Comparison of ENCODE assay signal across 7 mouse cellular contexts in the genomic region with DNA sequence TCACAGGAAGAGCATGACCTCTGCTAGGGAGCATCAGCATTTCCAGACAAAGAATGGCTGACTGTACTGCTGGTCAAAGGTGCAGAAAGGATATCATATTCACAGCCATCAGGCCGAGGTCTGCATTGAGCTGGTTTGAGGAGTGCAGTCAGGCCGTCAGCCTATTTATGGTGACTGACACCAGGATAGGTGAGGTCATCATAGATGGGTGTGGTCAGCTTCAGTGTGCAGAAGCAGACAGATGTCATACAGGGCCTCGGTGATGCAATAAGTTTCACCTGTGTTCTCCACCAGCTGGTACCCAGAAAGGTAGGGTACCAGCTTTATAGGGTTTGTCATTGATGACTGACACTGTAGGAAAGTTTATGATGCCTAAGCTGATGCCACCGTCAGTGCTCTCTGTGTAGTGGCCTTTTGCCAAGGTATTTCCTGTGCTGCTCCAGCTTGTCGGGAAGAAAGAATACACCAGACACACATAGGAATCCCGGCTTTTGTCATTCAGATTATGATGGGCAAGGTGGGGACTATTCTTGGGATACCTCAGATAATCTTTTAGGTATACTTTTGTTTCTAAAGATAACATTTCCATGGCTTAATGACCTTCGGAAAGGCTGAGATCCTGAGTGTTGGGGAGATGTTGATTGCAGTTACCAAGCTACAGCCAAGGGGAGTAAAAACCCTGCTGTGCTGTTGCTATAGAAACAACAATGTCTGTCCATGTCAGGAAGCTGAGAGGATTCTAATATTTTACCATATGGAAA. TPM values are rescaled to one million over a fixed set of nuclear protein-coding genes. Genes with fewer than 3 reads are reported as not detected.
DNase-seq lines count a peak whose midpoint lies in the region; ATAC-seq and TF ChIP-seq lines count a peak whose summit lies in the region.

No protein-coding gene starts in this region.

- peak overlapping the region; percentile 52 for H3K27ac ChIP-seq in heart, postnatal 0 days (ENCODE audit: low read depth)
- H3K27ac ChIP-seq in heart, embryonic 11.5 days (ENCODE audit: low read depth, low read length): no peak overlapping the region
- H3K27ac ChIP-seq in forebrain, embryonic 16.5 days (ENCODE audit: low read length): peak overlapping the region; percentile 1
- peak overlapping the region; percentile 94 for H3K27ac ChIP-seq in midbrain, embryonic 16.5 days (ENCODE audit: low read length)

- H3K27me3 ChIP-seq in heart, postnatal 0 days (ENCODE audit: control insufficient read depth, insufficient read depth, low read length): no peaks in the 10 kb centered on the region
- no peaks in the 10 kb centered on the region for H3K27me3 ChIP-seq in heart, embryonic 11.5 days (ENCODE audit: control insufficient read depth, insufficient read depth, low read length)
- H3K27me3 ChIP-seq in forebrain, embryonic 16.5 days (replicated peaks; ENCODE audit: control insufficient read depth, insufficient read depth, low read length): no peaks in the 10 kb centered on the region
- H3K27me3 ChIP-seq in midbrain, embryonic 16.5 days (ENCODE audit: control insufficient read depth, insufficient read depth, low read depth, low read length): no peaks in the 10 kb centered on the region

- no peak for TF ChIP-seq CTCF in heart, postnatal 0 days (IDR thresholded peaks at IDR 0.05; ENCODE audit: low read depth)

- peak; percentile 65 for ATAC-seq in heart, postnatal 0 days (ENCODE audit: insufficient read depth, low read depth)
- ATAC-seq in heart, embryonic 11.5 days (replicated peaks; ENCODE audit: insufficient number of reproducible peaks, low FRiP score, low TSS enrichment): no peak
- peak; percentile 50; the same call in 1 of the 2 replicates for ATAC-seq in forebrain, embryonic 16.5 days
- peak; percentile 44 for ATAC-seq in midbrain, embryonic 16.5 days

- DNase-seq in heart, postnatal 0 days (ENCODE audit: low spot score): peak; percentile 43
- peak; percentile 92 for DNase-seq in R1 (ENCODE audit: low read depth, low spot score)
- no peak for DNase-seq in left cerebral cortex, adult 8-10 months (ENCODE audit: low spot score in 2 of 2)
- no peak for DNase-seq in kidney, adult 8-10 months

- H3K9ac ChIP-seq in heart, postnatal 0 days (replicated peaks; ENCODE audit: low read depth, low read length): no peak overlapping the region
- H3K9ac ChIP-seq in heart, embryonic 11.5 days (ENCODE audit: low read depth, low read length): no peak overlapping the region
- H3K9ac ChIP-seq in forebrain, embryonic 16.5 days (replicated peaks; ENCODE audit: low read depth, low read length): no peak overlapping the region
- H3K9ac ChIP-seq in midbrain, embryonic 16.5 days (ENCODE audit: low read depth, low read length): no peak overlapping the region

- no peaks in the 10 kb centered on the region for H3K9me3 ChIP-seq in heart, postnatal 0 days (replicated peaks; ENCODE audit: control insufficient read depth, low read length)
- H3K9me3 ChIP-seq in heart, embryonic 11.5 days (replicated peaks; ENCODE audit: control insufficient read depth, low read length): no peaks in the 10 kb centered on the region
- no peaks in the 10 kb centered on the region for H3K9me3 ChIP-seq in forebrain, embryonic 16.5 days (ENCODE audit: control insufficient read depth, low read length)
- no peaks in the 10 kb centered on the region for H3K9me3 ChIP-seq in midbrain, embryonic 16.5 days (replicated peaks; ENCODE audit: control insufficient read depth, low read length, poor library complexity, severe bottlenecking)

- no peak for TF ChIP-seq EP300 in heart, postnatal 0 days (IDR thresholded peaks at IDR 0.05; ENCODE audit: low read depth)

- 17% methylated on average over 7 of the region's 7 CpGs for WGBS in heart, postnatal 0 days
- WGBS in heart, embryonic 11.5 days (ENCODE audit: insufficient replicate concordance): 39% methylated on average over 7 of the region's 7 CpGs
- 47% methylated on average over 7 of the region's 7 CpGs for WGBS in forebrain, embryonic 16.5 days
- 38% methylated on average over 7 of the region's 7 CpGs for WGBS in midbrain, embryonic 16.5 days

- peaks cover 14% of the 10 kb centered on the region for H3K4me1 ChIP-seq in heart, postnatal 0 days (ENCODE audit: control insufficient read depth, insufficient read depth)
- H3K4me1 ChIP-seq in heart, embryonic 11.5 days (ENCODE audit: control insufficient read depth, insufficient read depth, low read length): peaks cover 13% of the 10 kb centered on the region; the same call in 1 of the 2 replicates
- H3K4me1 ChIP-seq in forebrain, embryonic 16.5 days (replicated peaks; ENCODE audit: control insufficient read depth, insufficient read depth, low read length): peaks cover 22% of the 10 kb centered on the region
- H3K4me1 ChIP-seq in midbrain, embryonic 16.5 days (ENCODE audit: control insufficient read depth, insufficient read depth, low read length): peaks cover 30% of the 10 kb centered on the region

- no peak overlapping the region for H3K4me2 ChIP-seq in heart, postnatal 0 days (ENCODE audit: low read depth, low read length)
- no peak overlapping the region for H3K4me2 ChIP-seq in heart, embryonic 11.5 days
- no peak overlapping the region for H3K4me2 ChIP-seq in forebrain, embryonic 16.5 days (ENCODE audit: low read length)
- peak overlapping the region; percentile 49 for H3K4me2 ChIP-seq in midbrain, embryonic 16.5 days (ENCODE audit: low read length)

- H3K36me3 ChIP-seq in heart, postnatal 0 days (replicated peaks; ENCODE audit: control insufficient read depth, insufficient read depth, low read length): no peaks in the 10 kb centered on the region
- H3K36me3 ChIP-seq in heart, embryonic 11.5 days (ENCODE audit: control insufficient read depth, insufficient read depth, low read length): no peaks in the 10 kb centered on the region
- no peaks in the 10 kb centered on the region for H3K36me3 ChIP-seq in forebrain, embryonic 16.5 days (ENCODE audit: control insufficient read depth, insufficient read depth)
- H3K36me3 ChIP-seq in midbrain, embryonic 16.5 days (ENCODE audit: control insufficient read depth, insufficient read depth, low read length): no peaks in the 10 kb centered on the region

- H3K4me3 ChIP-seq in heart, postnatal 0 days (ENCODE audit: low read depth, low read length): no peak overlapping the region
- no peak overlapping the region for H3K4me3 ChIP-seq in heart, embryonic 11.5 days (ENCODE audit: low read depth, low read length)
- H3K4me3 ChIP-seq in forebrain, embryonic 16.5 days (replicated peaks; ENCODE audit: low read length): no peak overlapping the region
- no peak overlapping the region for H3K4me3 ChIP-seq in midbrain, embryonic 16.5 days (ENCODE audit: low read depth, low read length)

RNA-seq across cellular contexts. Expression of a gene that starts 9.4 kb away (rescaled TPM):
- total RNA-seq in heart, postnatal 0 days (2014; rRNA removed; ENCODE audit: low replicate concordance): 291 and 343 TPM in 2 replicates
- polyA plus RNA-seq in heart, postnatal 0 days (2015; fragmentation: Nextera tagmentation; extraction: Ambion mirVana): 90.8 and 105 TPM in 2 replicates
- polyA plus RNA-seq in heart, embryonic 11.5 days (2014; fragmentation: Nextera tagmentation; extraction: Ambion mirVana): 96.2 and 112 TPM in 2 replicates
- 1,717 and 2,137 TPM in 2 replicates for polyA plus RNA-seq in forebrain, embryonic 16.5 days (2015; fragmentation: Nextera tagmentation; extraction: Ambion mirVana)
- 3,297 and 3,828 TPM in 2 replicates for polyA plus RNA-seq in midbrain, embryonic 16.5 days (2015; fragmentation: Nextera tagmentation; extraction: Ambion mirVana)
- total RNA-seq in left cerebral cortex, adult 8-10 months (2022): 100 to 1,000 TPM; 633 to 733 (median 691) TPM

RNA-seq across cellular contexts. Expression of a gene that starts 43.0 kb away (rescaled TPM):
- 157 and 227 TPM in 2 replicates for total RNA-seq in heart, postnatal 0 days (2014; rRNA removed; ENCODE audit: low replicate concordance)
- polyA plus RNA-seq in heart, postnatal 0 days (2015; fragmentation: Nextera tagmentation; extraction: Ambion mirVana): 16.9 and 19.7 TPM in 2 replicates
- polyA plus RNA-seq in heart, embryonic 11.5 days (2014; fragmentation: Nextera tagmentation; extraction: Ambion mirVana): 25.2 and 35.0 TPM in 2 replicates
- polyA plus RNA-seq in forebrain, embryonic 16.5 days (2015; fragmentation: Nextera tagmentation; extraction: Ambion mirVana): 1,170 and 1,210 TPM in 2 replicates
- polyA plus RNA-seq in midbrain, embryonic 16.5 days (2015; fragmentation: Nextera tagmentation; extraction: Ambion mirVana): 1,230 and 1,315 TPM in 2 replicates
- 100 to 1,000 TPM; 158 to 170 (median 167) TPM for total RNA-seq in left cerebral cortex, adult 8-10 months (2022)

RNA-seq across cellular contexts. Expression of a gene that starts 49.8 kb away (rescaled TPM):
- 57.1 and 64.2 TPM in 2 replicates for total RNA-seq in heart, postnatal 0 days (2014; rRNA removed; ENCODE audit: low replicate concordance)
- 53.2 and 58.9 TPM in 2 replicates for polyA plus RNA-seq in heart, postnatal 0 days (2015; fragmentation: Nextera tagmentation; extraction: Ambion mirVana)
- polyA plus RNA-seq in heart, embryonic 11.5 days (2014; fragmentation: Nextera tagmentation; extraction: Ambion mirVana): 42.4 and 44.8 TPM in 2 replicates
- polyA plus RNA-seq in forebrain, embryonic 16.5 days (2015; fragmentation: Nextera tagmentation; extraction: Ambion mirVana): 35.5 and 39.0 TPM in 2 replicates
- polyA plus RNA-seq in midbrain, embryonic 16.5 days (2015; fragmentation: Nextera tagmentation; extraction: Ambion mirVana): 39.2 and 45.1 TPM in 2 replicates
- total RNA-seq in left cerebral cortex, adult 8-10 months (2022): 10 to 100 TPM; 41.4 to 49.8 (median 45.9) TPM

Comparison
In these comparisons a context has a peak if more than half of its experiments do, and no peak if none do; other contexts are left out.
1. DNase-seq: peak in heart, postnatal 0 days (single experiment) and R1 (single experiment); none in left cerebral cortex, adult 8-10 months (0 of 2) and kidney, adult 8-10 months (0 of 2).
2. RNA of a gene that starts 9.4 kb away (polyA plus RNA-seq): 3,297 to 3,828 TPM in midbrain, embryonic 16.5 days and 1,717 to 2,137 TPM in forebrain, embryonic 16.5 days; 90.8 to 105 TPM in heart, postnatal 0 days and 96.2 to 112 TPM in heart, embryonic 11.5 days; every median in the first group is over 10 times any median in the second.
3. RNA of a gene that starts 43.0 kb away (polyA plus RNA-seq): 1,230 to 1,315 TPM in midbrain, embryonic 16.5 days and 1,170 to 1,210 TPM in forebrain, embryonic 16.5 days; 25.2 to 35.0 TPM in heart, embryonic 11.5 days and 16.9 to 19.7 TPM in heart, postnatal 0 days; every median in the first group is over 10 times any median in the second.